Mouse (Mus musculus) cerebellum, adult (tissue): Measurements from ENCODE around the gene Rbp7.
"Not testable (repeated sequence)": the region's sequence is repeated elsewhere in the genome, so short reads cannot be mapped to it uniquely, and the experiment has no call there.

Experiments
- ATAC-seq: cut with Nextera tagmentation; 2 replicates; pipeline ENCODE4 v1.9.2; 2017; ENCODE audit warnings: mild to moderate bottlenecking, moderate library complexity, mixed read lengths; ENCODE audit not compliant: insufficient number of reproducible peaks, low FRiP score, low TSS enrichment

Rbp7 gene

GRCm38 (mm10) chr4:149454879-149455278 lies at the start of gene Rbp7:
Gene Rbp7, minus strand, starts transcription at chr4:149454978.
- no peak for ATAC-seq

DNA sequence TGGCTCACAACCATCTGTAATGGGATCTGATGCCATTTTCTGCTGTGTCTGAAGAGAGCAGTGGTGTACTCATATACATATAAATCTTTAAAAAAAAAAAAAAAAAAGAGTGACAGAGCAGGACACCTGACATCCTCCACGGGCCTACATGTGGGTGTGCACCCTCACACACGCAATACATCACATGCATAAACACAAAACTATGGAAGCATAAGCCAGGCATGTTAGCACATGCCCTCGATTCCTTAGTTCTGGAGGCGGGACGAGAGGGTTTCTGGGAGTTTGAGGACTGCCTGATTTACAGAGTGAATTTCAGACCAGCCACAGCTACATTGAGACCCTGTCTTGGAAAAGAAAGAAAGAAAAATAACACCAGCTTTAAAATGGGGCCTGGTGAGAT lies 49.6 kb upstream of the Rbp7 start:
- no peak for ATAC-seq

GRCm38 (mm10) chr4:149499790-149500189 lies 45.0 kb upstream of the Rbp7 start:
- ATAC-seq = no peak

DNA sequence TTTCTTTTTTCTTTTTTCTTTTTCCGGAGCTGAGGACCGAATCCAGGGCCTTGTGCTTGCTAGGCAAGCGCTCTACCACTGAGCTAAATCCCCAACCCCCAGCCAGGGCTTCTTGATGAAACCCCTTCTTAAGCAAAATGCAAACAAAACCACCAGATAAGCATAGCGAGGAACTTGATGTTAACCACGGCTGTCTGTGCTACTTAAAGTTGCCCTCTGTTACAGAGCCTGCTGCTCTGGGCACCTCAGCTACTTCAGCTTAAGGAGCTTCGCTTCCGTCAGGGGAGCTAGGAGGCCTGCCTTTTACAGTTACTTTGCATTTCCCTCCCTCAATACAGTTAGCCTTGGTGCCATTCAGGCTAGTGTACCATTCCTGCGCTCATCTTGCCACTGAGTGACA lies 44.1 kb upstream of the Rbp7 start:
- no peak for ATAC-seq

DNA sequence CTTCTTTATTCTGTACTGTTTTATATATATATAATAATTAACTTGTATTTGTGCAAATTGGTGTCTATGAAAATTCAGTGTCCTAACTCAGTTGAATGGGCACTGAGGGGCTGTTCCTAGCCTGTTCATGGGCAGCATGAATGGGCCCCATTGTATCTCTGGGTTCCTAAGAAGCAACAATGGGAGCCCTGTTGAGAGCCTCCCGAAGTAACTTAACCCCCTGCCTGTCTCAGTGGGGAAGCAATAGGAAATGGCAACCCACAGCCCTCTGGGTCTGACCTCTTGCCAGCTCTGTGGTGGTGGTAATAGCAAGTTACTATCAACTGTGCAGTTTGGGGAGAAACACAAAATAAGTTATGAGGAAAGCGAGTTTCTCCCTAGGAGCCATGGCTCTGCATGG lies 41.8 kb upstream of the Rbp7 start:
- no peak for ATAC-seq

- ATAC-seq = no peak
Observed at GRCm38 (mm10) chr4:149491151-149491550, 36.4 kb upstream of the Rbp7 start.

- no peak for ATAC-seq
Observed at GRCm38 (mm10) chr4:149489415-149490240, 34.9 kb upstream of the Rbp7 start.

DNA sequence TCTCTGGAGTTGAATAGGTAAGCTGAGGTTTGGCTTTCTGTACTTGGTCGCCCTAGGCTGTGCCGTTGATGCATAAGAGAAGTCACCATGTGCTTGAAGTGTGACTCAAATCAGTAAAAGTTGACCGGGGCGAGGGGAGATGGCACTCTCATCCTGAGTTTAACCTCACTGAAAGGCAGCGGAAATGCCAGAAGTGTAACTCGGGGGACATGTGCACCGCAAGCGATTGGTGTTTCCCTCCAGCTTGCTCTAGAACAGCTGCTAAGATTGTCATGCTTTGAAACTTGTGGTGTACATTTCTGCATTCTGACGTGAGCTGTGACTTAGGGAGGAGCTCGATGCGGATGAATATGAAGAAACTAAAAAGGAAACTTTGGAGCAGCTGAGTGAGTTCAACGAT lies 33.0 kb upstream of the Rbp7 start:
- no peak for ATAC-seq

DNA sequence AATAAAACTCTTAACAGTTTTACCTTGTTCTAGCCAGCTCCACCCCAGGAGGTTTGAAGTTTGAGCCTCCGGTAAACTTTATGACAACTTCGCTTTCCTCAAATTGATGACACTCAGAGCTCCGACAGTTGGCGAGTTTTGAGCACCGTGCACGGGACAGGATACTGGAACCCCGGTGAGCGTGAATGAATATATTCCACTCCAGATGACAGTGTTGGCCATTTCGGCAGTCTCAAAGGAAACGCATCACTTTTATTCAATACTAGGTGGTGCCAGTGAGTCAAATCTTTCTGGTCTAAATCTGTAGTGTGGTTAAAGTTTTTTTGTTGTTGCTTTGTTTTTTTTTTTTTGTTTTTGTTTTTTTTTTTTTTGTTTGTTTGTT lies 31.0 kb upstream of the Rbp7 start:
- ATAC-seq = no peak

DNA sequence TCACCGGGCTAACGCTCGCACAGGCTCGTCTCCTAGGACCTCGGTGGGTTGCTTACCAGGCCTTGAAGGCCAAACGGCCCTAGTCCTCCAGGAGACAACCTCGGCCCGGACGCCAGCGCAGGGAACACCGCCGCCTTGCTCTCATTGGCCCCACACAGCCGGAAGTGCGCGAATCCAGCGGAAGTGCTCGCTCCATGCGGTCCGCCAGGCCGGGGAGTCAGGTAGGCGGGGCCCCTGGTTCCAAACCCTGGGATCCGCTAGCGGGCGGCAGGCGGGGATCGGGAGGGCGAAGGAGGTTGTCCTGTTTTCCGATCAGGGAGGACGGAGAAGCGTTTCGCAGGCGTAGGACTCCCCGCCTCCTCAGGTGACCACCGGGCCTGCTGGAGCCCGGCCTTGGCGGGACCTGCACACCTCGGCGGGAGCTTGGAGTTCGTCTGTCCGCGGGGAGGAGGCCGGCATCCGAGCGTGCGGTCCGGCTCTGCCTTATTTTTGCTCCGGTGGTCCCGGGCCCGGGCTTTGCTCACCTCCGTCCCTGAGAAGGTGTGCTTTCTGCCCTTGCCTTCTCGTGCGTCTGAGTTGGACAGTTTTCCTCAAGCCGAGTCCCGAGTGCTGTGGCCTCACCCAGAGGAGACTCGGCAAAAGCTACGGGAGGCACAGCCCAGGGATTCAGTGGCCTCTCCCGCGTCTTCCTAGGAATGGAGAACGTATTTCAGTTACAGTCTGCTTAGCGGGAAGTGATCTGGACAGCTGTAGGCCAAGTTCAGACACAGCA lies 30.5 kb upstream of the Rbp7 start, which contains the start of the genes Nmnat1 and Lzic:
Gene Nmnat1 (minus strand): TSS at position 150 of the 772 bp plus-strand sequence.
Gene Lzic (plus strand): TSS at position 177 of the 772 bp plus-strand sequence.
- ATAC-seq = peak; percentile 94

DNA sequence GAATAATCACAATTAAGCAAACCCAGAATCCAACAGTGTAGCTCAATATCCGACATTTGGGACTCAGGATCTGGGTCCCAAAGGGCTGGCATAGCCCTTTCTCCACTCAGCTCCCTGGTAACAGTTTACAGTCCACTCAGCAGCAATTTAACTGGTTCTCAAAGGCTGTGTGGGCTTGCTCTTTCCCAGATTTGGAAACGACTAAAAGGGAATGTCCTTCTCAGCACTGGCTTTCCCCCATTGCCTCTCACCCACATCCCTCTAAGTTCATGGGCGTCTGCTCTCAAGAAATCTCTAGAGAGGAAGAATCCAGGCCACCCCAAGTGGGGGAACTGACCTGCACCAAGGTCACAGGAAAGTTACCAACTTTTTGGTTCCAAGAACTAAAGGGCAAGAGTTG lies 29.8 kb upstream of the Rbp7 start:
- no peak for ATAC-seq

DNA sequence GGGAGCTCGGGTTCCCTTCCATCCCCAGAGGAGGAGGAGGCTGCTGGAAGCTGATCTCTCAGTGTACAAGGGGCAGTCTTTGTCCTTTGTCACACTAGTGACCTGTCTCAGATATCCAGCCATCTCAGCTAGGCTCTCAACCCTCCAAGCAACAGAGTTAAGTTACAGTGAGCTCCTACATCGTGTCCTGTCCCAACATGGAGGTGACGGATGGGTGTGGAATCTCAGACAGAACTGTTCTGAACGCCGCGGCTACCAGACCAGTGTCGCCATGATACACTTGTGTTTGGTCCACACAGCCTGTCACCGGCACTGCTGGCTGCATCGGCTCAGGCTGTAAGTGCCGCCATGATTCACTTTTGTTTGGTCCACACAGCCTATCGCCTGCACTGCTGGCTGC lies 22.3 kb upstream of the Rbp7 start, which contains the start of gene Tmem274:
Gene Tmem274 (plus strand): TSS at position 301 of the 400 bp plus-strand sequence.
- ATAC-seq = no peak

- no peak for ATAC-seq
Observed at GRCm38 (mm10) chr4:149475096-149475495, 20.3 kb upstream of the Rbp7 start.

- no peak for ATAC-seq
Observed at GRCm38 (mm10) chr4:149469557-149469956, 14.8 kb upstream of the Rbp7 start.

GRCm38 (mm10) chr4:149463435-149463950 lies 8.7 kb upstream of the Rbp7 start:
- no peak for ATAC-seq

DNA sequence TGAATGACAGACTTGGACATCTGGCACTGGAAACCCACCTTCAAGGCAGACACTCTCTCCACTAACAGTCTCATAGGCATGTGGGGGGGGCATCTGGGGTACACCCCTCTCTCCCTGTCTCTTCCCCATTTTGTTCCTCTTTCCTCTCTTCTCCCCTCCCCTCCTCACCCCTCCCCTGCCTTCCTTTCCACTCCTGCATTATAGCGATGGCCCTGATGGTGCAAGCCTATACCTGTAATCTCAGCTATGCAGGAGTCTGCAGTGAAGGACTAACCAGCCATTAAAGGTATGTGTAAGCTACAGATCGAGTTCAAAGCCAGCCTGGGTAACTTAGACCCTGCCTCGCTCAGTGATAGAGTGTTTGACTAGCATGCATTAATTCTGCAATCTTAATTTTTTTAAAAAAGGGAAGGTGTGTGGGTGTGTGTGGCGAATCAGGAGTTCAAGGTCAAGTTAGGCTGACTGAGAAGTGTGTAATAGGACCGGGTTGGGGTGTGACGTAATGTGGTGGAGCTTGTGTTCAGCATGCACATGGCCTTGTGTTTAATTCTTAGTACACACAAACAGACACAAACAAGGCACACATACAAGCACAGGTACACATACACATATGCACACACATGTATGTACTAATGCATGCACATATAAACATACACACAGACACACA lies 7.7 kb upstream of the Rbp7 start:
- 0 out of 2 replicates have a peak, but pooled peaks have one; percentile 20 for ATAC-seq

DNA sequence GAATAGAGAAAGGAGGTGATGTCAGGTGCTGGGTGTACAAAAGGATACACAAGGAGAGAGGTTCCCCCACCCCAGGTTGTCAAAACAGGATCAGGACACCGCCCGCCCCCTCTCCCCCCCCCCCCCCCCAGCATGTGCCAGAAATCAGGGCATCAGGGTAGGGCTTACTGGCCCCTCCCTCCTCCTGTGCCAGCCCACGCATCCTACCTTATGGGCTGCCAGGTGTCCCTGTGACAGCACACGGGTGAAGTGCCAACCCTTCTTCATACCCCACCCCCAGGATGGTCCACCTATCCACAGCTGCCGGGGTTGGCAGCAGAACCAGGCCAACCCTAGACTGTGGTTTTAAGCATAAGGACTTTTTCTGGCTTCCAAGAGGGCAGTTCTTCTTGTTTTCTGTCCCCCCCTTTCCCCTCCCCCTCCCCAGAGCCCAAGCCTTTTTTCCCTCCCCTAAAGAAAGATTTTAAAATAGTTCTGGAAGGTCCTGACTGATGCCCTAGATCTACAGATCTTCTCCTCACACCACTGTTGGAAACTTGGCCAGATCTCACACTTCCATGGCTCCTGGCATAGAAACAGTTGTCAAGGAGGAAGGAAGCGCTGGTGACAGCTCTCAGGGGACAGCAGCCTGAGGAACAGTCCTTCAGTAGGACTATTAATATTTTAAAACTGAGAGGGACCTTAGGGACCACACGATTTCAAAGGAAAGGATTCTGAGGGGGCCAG lies 7.0 kb upstream of the Rbp7 start:
- ATAC-seq = peak; percentile 67

- ATAC-seq = not testable (repeated sequence)
Observed at GRCm38 (mm10) chr4:149460475-149460874, 5.7 kb upstream of the Rbp7 start.

DNA sequence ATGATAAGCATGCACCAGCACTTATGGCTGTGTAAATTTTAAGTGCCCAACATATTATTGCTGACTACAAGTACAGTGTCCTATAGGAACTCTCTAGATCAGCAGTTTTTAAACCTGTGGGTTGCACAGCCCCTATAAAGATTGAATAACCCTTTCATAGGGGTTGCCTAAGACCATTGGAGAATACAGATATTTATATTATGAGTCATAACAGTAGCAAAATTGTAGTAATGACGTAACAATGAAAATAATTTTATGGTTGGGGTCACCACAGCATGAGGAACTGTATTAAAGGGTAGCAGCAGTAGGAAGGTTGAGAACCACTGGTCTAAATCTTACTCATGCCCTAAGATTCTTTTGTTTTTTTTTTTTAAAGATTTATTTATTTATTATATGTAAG lies 4.6 kb upstream of the Rbp7 start:
- no peak for ATAC-seq

GRCm38 (mm10) chr4:149458526-149458925 lies 3.7 kb upstream of the Rbp7 start:
- ATAC-seq = no peak
